Mouse (Mus musculus) heart, adult 18-20 months (tissue): ENCODE measurements around the gene Med13. TPM values are rescaled to one million over a fixed set of nuclear protein-coding genes. Genes with fewer than 3 reads are reported as not detected.
"Not testable (repeated sequence)": the region's sequence is repeated elsewhere in the genome, so short reads cannot be mapped to it uniquely, and the experiment has no call there.

ENCODE experiments used
- DNase-seq, 2 experiments: peaks; one replicate each; pipeline ENCODE4 v3.0.0; 2021 to 2022; ENCODE audit warnings: mixed read lengths in 1 of 2
- total RNA-seq, 2 experiments: library from RNA; stranded (reverse); gene quantifications; 2 replicates each; pipeline ENCODE4 v1.2.3; 2021

The Med13 gene
- total RNA-seq, 2 experiments from 2014 or later = 32.9 to 36.2 TPM

GRCm38 (mm10) chr11:86310280-86310679 is 47.1 kb downstream of the Med13 start:
- DNase-seq = no peak

- DNase-seq = not testable (repeated sequence)
Measured at GRCm38 (mm10) chr11:86292201-86292600, 65.2 kb downstream of the Med13 start.

- DNase-seq = no peak
Measured at GRCm38 (mm10) chr11:86291714-86292113, 65.7 kb downstream of the Med13 start.

GRCm38 (mm10) chr11:86285729-86286128 is 71.7 kb downstream of the Med13 start:
- DNase-seq = peak in 1 of 2 experiments; percentile 10

GRCm38 (mm10) chr11:86278442-86279102 is 78.8 kb downstream of the Med13 start:
- no peak for DNase-seq

- DNase-seq = peak; percentile 95 to 96
Measured at GRCm38 (mm10) chr11:86257460-86258076, 99.8 kb downstream of the Med13 start, which contains the start of gene Ints2. Gene Ints2 (minus strand): TSS chr11:86257575.

GRCm38 (mm10) chr11:86257054-86257453 is 100.3 kb downstream of the Med13 start:
- no peak for DNase-seq

- no peak for DNase-seq
Measured at GRCm38 (mm10) chr11:86253342-86253741, 104.1 kb downstream of the Med13 start.

GRCm38 (mm10) chr11:86232446-86232845 is 125.0 kb downstream of the Med13 start:
- DNase-seq = no peak

GRCm38 (mm10) chr11:86231781-86232350 is 125.5 kb downstream of the Med13 start:
- no peak for DNase-seq

GRCm38 (mm10) chr11:86226646-86227180 is 130.7 kb downstream of the Med13 start:
- DNase-seq = no peak

- DNase-seq = no peak
Measured at GRCm38 (mm10) chr11:86225761-86226160, 131.6 kb downstream of the Med13 start.

Other genes starting within 250 kb of the Med13 start
- under 1 TPM; 0.39 to 0.40 TPM for gene Brip1, start 156.4 kb downstream of the Med13 start, total RNA-seq
- 1 to 10 TPM; 7.2 to 7.3 TPM for gene Ints2, start 100.0 kb downstream of the Med13 start, total RNA-seq
- 10 to 100 TPM; 25.3 to 30.5 TPM for gene Rnft1, start 127.1 kb upstream of the Med13 start, total RNA-seq
- 10 to 100 TPM; 20.0 to 22.1 TPM for gene Rps6kb1, start 187.2 kb upstream of the Med13 start, total RNA-seq
- gene Tubd1, start 187.4 kb upstream of the Med13 start, total RNA-seq = 1 to 10 TPM; 5.3 TPM